Mouse (Mus musculus) layer of hippocampus, postnatal 36 days (tissue): ENCODE measurements at regions not wholly inside any gene's neighbourhood (a gene's known extent, or its start where the extent isn't known, plus 50 kb on each side); places are given as distances from the start of the nearest gene placed in this dataset.
A peak's percentile ranks its signal among the peaks of the same experiment; 100 is the strongest.

ENCODE experiments used
- DNase-seq, 2 experiments: peaks; one replicate each; pipeline ENCODE4 v3.0.0; 2022

GRCm38 (mm10) chr1:81933064-81933463, 299.8 kb upstream of the Gm9747 start:
- DNase-seq = no peak

- DNase-seq = no peak
Measured at GRCm38 (mm10) chr1:81945236-81945635, 287.7 kb upstream of the Gm9747 start.

DNA sequence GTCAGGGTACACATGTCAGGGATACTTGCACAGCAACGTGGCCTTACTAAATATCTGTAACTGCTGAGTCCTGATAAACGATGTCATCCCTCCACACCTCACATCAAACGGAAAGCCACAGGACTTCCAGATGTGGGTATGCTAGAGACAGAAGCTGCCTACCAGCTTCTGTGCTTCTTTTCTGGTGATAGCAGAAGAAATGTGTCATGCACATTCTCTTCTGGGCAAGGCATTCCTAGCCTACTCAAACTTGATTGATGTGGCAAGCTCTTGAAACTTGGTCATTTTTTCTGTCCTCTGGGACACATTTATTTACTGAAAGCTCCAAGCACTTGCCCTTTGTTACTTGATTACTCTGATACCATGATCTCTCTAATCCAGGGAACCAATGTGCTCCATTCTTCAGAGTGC, 282.8 kb upstream of the Gm9747 start:
- no peak for DNase-seq

DNA sequence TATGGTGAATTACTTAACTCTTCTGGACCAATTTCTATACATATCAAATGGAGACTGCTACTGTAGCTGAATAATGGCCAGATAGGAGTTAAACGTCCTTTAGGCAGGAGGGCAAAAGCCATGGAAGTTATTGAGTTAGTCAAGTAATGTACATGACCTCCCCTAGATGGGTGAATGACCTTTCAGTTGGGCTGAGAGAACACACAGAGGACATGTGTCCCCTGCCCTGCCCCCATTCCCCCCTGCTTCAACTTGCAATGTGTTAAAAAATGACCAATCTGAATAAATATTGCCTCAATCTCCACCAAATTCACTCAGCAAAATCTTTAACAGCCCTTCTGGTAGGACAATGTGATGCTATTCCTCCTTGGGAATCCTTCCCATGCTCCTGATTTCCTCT, 282.1 kb upstream of the Gm9747 start:
- no peak for DNase-seq

- no peak for DNase-seq
Measured at GRCm38 (mm10) chr1:81951493-81952011, 281.4 kb upstream of the Gm9747 start.

DNA sequence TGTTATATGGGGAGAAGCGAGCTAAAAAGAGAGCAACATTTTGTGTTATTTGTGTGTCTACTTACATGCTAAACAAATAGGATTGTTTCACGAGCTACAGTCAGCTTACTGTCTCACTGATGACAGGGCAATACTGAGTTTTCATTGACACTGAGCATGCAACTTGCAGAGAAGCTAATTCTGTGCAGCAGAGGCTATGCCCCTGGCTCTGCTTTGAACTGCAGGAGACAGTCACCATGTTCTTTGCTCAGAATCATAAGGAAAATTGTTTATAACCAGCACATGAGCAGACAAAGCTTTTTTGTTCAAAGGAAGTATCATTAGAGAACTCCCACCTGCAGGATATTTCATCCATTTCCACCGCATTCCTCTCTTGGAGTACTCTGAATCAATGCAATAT, 280.8 kb upstream of the Gm9747 start:
- no peak for DNase-seq

DNA sequence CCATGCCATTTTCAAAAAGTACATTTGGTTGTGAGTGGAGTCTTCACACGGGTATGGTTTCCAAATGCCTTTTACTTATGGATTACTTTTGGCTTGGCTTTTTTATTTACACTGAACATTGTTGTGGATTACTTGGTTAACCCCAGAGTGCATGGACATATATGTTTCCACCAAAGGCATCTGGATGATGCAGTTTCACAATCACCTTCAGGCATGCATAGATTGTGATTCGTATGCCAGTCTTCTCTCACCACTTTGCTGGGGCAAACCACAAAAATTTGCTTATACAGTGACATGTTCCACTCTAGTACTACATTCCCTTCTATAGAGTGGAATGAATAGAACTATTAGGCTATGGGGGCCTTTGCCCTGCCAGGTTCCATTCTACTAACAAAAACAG, 278.4 kb upstream of the Gm9747 start:
- no peak for DNase-seq

DNA sequence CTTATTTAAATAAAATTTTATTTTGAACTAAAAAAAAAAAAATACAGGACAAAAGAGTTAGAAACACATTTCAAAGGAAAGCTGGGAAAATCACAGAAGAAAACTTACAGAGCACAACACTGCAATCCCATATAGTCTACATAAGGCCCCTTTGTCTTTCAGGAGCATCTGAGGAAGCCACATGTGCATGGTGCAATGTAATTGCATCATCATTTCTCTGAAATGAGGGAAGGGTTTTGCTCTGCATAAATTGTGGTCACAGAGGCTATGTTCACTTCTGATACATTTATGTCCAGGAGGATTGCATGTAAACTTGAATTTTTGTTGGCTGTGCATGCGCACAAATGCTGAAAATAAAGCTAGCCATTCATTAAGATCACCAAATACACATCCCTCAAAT, 265.9 kb upstream of the Gm9747 start:
- DNase-seq = no peak

- DNase-seq = no peak
Measured at GRCm38 (mm10) chr1:81967746-81968295, 265.1 kb upstream of the Gm9747 start.

DNA sequence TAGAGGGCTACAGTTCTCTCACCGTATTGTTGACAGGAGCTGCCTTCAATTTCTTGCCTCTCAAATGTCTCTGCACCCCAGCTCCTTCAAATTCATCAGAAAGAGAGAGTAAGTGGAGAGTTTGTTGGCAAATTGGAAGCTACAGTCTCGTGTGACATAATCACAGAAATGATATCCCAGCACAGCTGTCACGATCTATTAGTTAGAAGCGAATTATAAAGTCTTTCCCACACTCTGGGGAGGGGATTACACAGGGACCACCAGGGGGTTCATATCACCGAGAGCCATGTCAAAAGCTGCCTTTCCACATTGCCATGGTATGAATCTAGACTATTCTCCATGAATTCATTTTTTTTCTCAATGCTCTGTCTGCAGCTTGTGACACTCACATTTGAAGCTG, 260.3 kb upstream of the Gm9747 start:
- DNase-seq = no peak

- DNase-seq = no peak
Measured at GRCm38 (mm10) chr1:81973481-81973880, 259.4 kb upstream of the Gm9747 start.

DNA sequence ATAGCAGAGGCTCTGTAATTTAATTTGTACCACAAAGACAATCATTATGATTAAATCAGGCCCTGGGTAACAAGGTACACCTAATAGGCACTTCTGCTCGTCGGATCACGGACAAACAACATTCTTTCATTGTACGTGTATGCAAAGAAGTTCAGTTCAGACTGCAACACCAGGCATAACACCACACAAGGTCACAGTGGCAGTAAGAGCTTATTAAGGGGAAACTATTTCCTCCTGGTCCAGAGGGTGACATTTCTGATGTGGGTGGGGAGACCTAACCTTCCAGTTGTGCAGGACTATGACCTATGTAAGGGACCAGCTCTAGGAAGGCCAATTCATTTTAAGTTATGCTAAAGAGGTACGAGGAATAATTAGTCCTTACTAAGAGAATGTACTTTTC, 225.0 kb upstream of the Gm9747 start:
- no peak for DNase-seq

- DNase-seq = no peak
Measured at GRCm38 (mm10) chr1:82008805-82009204, 224.1 kb upstream of the Gm9747 start.

GRCm38 (mm10) chr1:82010995-82011394, 221.9 kb upstream of the Gm9747 start:
- peak in 1 of 2 experiments; percentile 3 for DNase-seq

DNA sequence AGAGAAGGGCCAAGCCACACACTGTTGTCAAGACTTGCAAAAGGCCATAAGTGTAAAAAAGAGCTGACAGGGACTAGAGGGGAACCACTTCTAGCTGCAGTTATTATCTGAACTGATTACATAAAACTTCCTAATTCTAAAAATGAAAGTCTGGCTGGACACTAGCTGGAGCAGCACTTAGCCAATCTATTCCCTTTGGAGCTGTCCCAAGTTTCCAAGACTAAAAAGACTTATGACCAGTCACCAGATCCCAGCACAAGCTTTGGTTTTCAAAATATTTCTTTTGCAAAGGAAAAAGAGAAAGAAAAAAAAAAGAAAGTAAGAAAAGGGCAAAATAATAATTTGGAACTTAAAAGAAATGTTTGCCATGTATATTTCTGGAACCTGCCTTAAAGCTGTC, 217.6 kb upstream of the Gm9747 start:
- no peak for DNase-seq

DNA sequence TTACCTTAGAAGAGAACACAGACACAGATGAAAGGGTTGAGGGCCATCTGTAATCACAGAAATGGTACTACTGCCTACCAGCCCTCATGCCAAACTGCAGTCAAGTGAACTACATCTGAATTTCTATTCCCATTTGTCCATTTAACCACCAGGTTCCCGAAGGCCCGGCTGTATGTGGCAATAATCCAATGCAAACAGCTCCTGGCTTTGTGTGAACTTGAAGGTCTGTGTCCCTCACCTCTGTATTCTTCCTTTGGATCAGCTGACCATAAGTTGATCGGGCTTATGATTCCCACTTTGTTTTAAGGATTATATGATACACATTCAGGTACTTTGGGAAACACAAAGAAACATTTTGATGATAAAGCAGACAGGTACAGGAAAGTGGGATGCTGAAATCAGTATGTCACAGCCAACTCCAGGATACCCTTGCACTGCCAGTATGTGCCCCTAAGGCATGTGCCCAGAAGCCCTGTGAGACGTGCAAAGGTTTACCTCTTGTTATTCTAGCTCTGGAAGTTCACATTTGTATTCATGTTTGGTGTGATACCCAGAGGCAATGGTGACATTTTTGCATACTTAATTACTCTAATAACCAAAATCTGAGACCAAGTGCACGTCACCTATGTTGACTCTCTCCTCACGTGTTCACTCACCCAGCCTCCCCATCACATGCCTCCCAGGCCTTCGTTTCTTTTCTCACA, 214.1 kb upstream of the Gm9747 start:
- no peak for DNase-seq

DNA sequence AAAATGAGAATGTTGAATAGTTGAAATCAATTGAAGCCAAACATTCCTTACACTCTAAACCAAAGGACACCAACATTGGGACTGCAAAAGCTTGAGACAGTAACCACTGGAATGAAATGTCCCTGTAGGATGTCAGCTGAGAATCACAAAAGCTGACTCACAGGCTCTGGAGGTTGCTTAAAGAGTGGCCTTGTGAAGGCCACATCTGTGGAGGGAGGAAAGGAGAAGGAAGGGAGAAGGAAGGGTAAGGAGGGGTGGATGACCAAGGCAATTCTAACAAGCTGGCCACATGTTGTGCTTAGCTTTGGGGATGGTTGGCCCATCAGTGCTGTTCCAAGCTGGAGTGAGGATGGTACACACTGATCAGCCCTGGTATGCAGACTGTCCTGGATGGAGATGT, 205.2 kb upstream of the Gm9747 start:
- DNase-seq = no peak

GRCm38 (mm10) chr1:82031130-82031529, 201.8 kb upstream of the Gm9747 start:
- DNase-seq = no peak

GRCm38 (mm10) chr1:82032410-82032809, 200.5 kb upstream of the Gm9747 start:
- DNase-seq = no peak

DNA sequence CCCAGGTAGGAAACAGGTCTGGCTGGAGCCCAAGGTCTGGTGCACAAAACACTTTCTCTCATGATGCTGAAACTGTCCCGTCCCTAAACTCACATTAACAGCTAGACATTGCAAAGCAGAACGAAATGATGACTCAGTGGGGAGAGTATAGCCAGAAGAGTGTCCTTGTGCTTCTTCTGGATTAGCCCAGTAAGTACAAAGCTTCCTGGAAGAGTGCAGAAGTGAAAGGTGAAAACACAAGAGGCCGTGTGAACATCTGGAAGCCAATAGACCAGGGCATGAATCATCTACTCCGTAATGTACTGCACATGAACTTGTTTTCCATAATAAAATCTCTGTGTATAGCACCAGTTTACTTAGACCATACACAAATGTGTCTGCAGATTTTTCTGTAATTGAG, 194.7 kb upstream of the Gm9747 start:
- DNase-seq = no peak

DNA sequence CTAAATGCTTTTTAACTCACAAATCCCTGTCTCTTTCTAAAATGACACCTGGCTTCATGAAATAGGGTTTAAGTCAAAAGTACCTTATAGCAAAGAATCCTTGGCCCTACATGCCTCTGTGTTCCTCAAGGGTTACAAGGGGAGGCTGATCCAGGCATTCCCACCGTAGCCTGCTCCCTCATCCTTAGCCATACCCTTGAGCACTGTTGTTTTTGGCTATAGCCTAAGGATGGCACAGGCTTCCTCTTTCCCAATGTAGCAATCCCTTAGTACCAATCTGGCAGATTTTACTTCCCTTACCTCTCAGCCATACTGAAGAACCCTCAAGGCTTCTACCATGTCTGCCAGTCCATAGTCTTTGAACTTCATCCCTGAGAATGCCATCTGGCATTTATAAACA, 194.2 kb upstream of the Gm9747 start:
- DNase-seq = no peak

GRCm38 (mm10) chr1:82041286-82042050, 191.4 kb upstream of the Gm9747 start:
- DNase-seq = no peak

DNA sequence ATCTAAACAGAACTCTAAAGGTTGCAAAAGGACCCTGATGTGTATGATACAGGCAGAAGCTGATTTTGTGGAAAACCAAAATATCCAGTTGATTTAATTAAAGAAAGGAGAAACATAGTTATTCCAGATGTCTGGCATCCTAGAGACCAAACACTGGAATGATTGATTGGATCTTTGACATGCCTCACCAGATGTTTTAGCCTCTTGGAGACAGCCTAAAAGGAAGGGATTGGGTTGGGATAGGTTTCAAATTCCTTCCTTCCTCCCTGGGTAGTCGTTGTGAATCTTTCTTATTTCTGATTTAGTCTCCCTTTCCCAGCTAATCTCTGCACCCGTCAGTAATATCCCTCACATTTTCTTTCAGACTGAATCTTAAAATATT, 190.9 kb upstream of the Gm9747 start:
- DNase-seq = no peak

GRCm38 (mm10) chr1:82042527-82042926, 190.4 kb upstream of the Gm9747 start:
- no peak for DNase-seq
